Mouse (Mus musculus) hindbrain, embryonic 11.5 days (tissue): ENCODE data around the gene Gm20388. TPM values are rescaled to one million over a fixed set of nuclear protein-coding genes. Genes with fewer than 3 reads are reported as not detected.
A peak's percentile ranks its signal among the peaks of the same experiment; 100 is the strongest.

Experiments used
- ATAC-seq: fragments of 200-750 bp; cut with Nextera tagmentation; 2 replicates; pipeline ENCODE4 v1.8.0; 2017; ENCODE audit warnings: mild to moderate bottlenecking, moderate TSS enrichment, moderate library complexity; ENCODE audit not compliant: low FRiP score
- DNase-seq: peaks from one replicate; pipeline ENCODE4 v3.0.0-alpha.2; 2015; ENCODE audit warnings: low spot score
- H3K27ac ChIP-seq: fragments of 300-500 bp; sonication (generic); 2 replicates; pipeline ENCODE4 v1.5.1; 2014; ENCODE audit warnings: mild to moderate bottlenecking, low read depth, low read length
- H3K27me3 ChIP-seq: fragments of 300-500 bp; sonication (generic); 2 replicates; pipeline ENCODE4 v1.6.1; 2014; ENCODE audit warnings: mild to moderate bottlenecking, low read length, moderate library complexity, mixed read lengths; ENCODE audit not compliant: control insufficient read depth, insufficient read depth
- H3K36me3 ChIP-seq: fragments of 300-500 bp; sonication (generic); 2 replicates; pipeline ENCODE4 v1.6.1; 2014; ENCODE audit warnings: mild to moderate bottlenecking, low read length, moderate library complexity, mixed read lengths; ENCODE audit not compliant: control insufficient read depth, insufficient read depth
- H3K4me1 ChIP-seq: fragments of 300-500 bp; sonication (generic); replicated peaks from 2 replicates; pipeline ENCODE4 v1.6.1; 2014; ENCODE audit warnings: low read length, mixed read lengths; ENCODE audit not compliant: control insufficient read depth, insufficient read depth
- H3K4me2 ChIP-seq: fragments of 300-500 bp; sonication (generic); replicated peaks from 2 replicates; pipeline ENCODE4 v1.6.1; 2014; ENCODE audit warnings: mild to moderate bottlenecking, low read depth, low read length
- H3K4me3 ChIP-seq: fragments of 300-500 bp; sonication (generic); 2 replicates; pipeline ENCODE4 v1.5.1; 2014; ENCODE audit warnings: low read depth, low read length
- H3K9ac ChIP-seq: fragments of 300-500 bp; sonication (generic); 2 replicates; pipeline ENCODE4 v1.6.1; 2014; ENCODE audit warnings: low read depth, low read length
- H3K9me3 ChIP-seq: fragments of 300-500 bp; sonication (generic); 2 replicates; pipeline ENCODE4 v1.6.1; 2016; ENCODE audit warnings: low read length; ENCODE audit not compliant: control insufficient read depth
- WGBS: fragments of 180-500 bp; shearing (Covaris S2); extraction: QIAGEN DNeasy Blood & Tissue Kit; methylation state at CpG from one replicate; pipeline ENCODE4 v1.1.7; 2014; 5-methylcytosine and 5-hydroxymethylcytosine counted together
- polyA plus RNA-seq: library from polyadenylated mRNA; unstranded; fragments of >200 nt; fragmentation: Nextera tagmentation; extraction: Ambion mirVana; gene quantifications from 2 replicates; pipeline ENCODE4 v1.2.1, GENCODE M21; 2014

The Gm20388 gene
- polyA plus RNA-seq, 1 experiment from 2014 or later, result 11.8 TPM

- H3K27me3 ChIP-seq, result no peaks in the 10 kb centered on the region
- H3K9ac ChIP-seq, result peak overlapping the region; percentile 88
- H3K36me3 ChIP-seq, result no peaks in the 10 kb centered on the region
- no peak for ATAC-seq
- H3K4me1 ChIP-seq, result peaks cover 30% of the 10 kb centered on the region
- no peaks in the 10 kb centered on the region for H3K9me3 ChIP-seq
- H3K4me2 ChIP-seq, result peak overlapping the region; percentile 89
- peak; percentile 22 for DNase-seq
- no peak overlapping the region for H3K27ac ChIP-seq
- H3K4me3 ChIP-seq, result peak overlapping the region; percentile 83
- WGBS, result 14% methylated on average over 45 of the region's 47 CpGs
These were observed 1740.8 kb downstream of the Gm20388 start for GRCm38 (mm10) chr8:121651308-121651873.

DNA sequence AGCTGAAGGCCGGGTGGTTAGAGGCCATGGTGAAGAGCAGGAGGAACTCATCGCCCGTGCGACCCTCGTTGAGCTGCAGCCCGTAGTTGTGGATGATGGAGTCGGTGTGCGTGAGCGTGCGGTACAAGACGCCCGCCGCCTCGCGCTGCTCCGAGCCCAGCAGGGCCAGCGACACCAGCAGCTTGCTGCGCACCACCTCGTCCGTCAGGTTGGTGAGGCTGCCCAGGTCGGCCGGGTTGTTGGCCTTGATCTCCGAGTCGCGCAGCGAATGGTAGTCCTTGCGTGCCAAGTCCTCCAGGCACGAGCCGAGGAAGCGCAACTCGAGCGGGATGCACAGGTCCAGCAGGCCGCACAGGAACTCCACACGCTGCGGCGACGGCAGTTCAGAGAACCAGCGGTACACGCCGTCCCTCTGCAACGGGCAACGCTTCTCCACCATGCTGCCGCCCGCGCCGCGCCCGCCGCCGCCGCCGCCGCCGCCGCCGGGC lies 1741.3 kb downstream of the Gm20388 start:
- Histone ChIP-seq H3K9me3 (no peaks in the 10 kb centered on the region), H3K27ac (no peak overlapping the region), H3K36me3 (no peaks in the 10 kb centered on the region), H3K4me1 (peaks cover 30% of the 10 kb centered on the region), H3K27me3 (no peaks in the 10 kb centered on the region), H3K4me3 (peak overlapping the region; percentile 83), H3K9ac (peak overlapping the region; percentile 88), H3K4me2 (peak overlapping the region; percentile 89)
- DNase-seq (peak; percentile 71), ATAC-seq (no peak)
- WGBS, result under 1% methylated on average over 42 of the region's 56 CpGs

GRCm38 (mm10) chr8:121652774-121653323 lies 1742.2 kb downstream of the Gm20388 start, which contains the start of gene Zcchc14:
TSS of gene Zcchc14 (minus strand) at chr8:121652901.
- Histone ChIP-seq H3K4me3 (peak within 1 kb of the TSS; percentile 83), H3K27me3 (no peaks in the 10 kb centered on the region), H3K4me1 (peaks cover 30% of the 10 kb centered on the region), H3K4me2 (peak within 1 kb of the TSS; percentile 94), H3K27ac (peak within 1 kb of the TSS; percentile 96), H3K36me3 (no peaks in the 10 kb centered on the region), H3K9me3 (no peaks in the 10 kb centered on the region), H3K9ac (peak within 1 kb of the TSS; percentile 94)
- DNase-seq, result peak; percentile 96
- WGBS, result under 1% methylated on average over 66 of the region's 67 CpGs
- ATAC-seq, result peak; percentile 98

DNA sequence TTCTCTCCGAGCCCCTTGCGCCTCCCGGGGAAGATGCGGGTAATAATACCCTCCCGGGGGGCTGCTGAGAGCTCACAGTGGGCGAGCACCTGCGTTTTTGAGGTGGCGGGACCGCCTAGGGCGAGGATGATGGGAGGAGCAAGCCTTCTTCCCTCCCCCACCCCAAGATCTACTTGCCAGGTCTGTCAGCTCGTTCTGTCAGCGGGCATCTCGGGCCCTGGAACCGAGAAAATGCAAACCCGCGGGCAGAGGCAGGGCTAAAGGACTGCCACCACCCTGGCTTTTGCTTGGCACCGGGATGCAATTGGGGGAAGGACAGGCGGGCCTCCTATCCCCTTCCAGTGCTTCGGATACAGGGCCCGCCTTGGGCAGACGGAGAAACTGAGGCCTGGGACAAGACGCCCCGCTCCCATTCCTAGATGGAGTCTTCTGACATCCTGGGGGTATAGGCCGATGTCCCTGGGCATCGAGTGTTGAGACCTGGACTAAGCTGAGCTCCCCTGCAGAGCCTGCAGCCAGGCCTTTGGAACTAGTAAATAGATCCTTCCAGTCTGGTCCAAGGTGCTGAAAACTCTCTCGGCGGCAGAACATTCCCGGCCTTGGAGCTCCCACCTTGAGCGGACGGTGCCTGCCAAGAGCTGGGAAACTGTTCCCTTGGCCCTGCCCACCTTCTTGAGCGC lies 1742.8 kb downstream of the Gm20388 start:
- H3K36me3 ChIP-seq, result no peaks in the 10 kb centered on the region
- no peak for DNase-seq
- peak overlapping the region; percentile 79 for H3K4me3 ChIP-seq
- H3K9ac ChIP-seq, result peak overlapping the region; percentile 94
- no peaks in the 10 kb centered on the region for H3K27me3 ChIP-seq
- H3K9me3 ChIP-seq, result no peaks in the 10 kb centered on the region
- H3K4me1 ChIP-seq, result peaks cover 27% of the 10 kb centered on the region
- H3K27ac ChIP-seq, result peak overlapping the region; percentile 96
- peak overlapping the region; percentile 94 for H3K4me2 ChIP-seq
- no peak; the same call in 1 of the 2 replicates for ATAC-seq
- 3% methylated on average over 31 of the region's 31 CpGs for WGBS

- ATAC-seq (no peak), DNase-seq (no peak)
- Histone ChIP-seq H3K9me3 (no peaks in the 10 kb centered on the region), H3K27ac (no peak overlapping the region), H3K4me2 (peak overlapping the region; percentile 94), H3K27me3 (no peaks in the 10 kb centered on the region), H3K9ac (peak overlapping the region; percentile 94), H3K36me3 (no peaks in the 10 kb centered on the region), H3K4me1 (peaks cover 23% of the 10 kb centered on the region), H3K4me3 (peak overlapping the region; percentile 79)
- 73% methylated on average over 4 of the region's 4 CpGs for WGBS
These were observed 1743.5 kb downstream of the Gm20388 start for GRCm38 (mm10) chr8:121654131-121654530.

DNA sequence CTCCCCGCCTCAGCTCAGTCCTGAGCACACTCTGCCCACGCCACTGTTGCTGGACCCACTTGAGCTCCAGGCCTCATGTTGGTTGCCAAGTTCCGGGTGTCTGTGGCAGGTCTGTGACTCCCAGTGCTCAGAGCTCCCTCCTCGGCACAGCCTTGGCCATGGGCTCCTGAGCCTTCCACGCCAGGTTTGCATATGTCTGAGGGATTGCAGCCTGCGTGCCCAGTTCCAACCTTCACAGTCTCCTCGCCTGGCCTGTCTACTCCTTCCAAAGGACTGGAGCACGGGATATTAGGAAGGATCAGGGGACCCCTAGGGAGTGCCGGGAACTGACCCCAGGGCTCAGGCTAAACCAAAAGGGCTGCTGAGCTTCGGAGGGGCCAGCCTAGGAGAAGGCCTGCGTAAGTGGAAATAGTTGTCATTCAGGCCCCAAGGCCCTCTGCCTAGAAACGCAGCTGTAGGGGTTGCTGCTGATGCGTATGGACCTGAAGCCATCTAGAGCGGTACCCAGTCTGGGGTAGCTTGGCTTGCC lies 1744.4 kb downstream of the Gm20388 start:
- WGBS, result 76% methylated on average over 13 of the region's 14 CpGs
- no peak for DNase-seq
- Histone ChIP-seq H3K27ac (no peak overlapping the region), H3K9ac (no peak overlapping the region), H3K9me3 (no peaks in the 10 kb centered on the region), H3K4me2 (no peak overlapping the region), H3K36me3 (no peaks in the 10 kb centered on the region), H3K27me3 (no peaks in the 10 kb centered on the region), H3K4me1 (peaks cover 17% of the 10 kb centered on the region), H3K4me3 (no peak overlapping the region)
- ATAC-seq, result no peak

DNA sequence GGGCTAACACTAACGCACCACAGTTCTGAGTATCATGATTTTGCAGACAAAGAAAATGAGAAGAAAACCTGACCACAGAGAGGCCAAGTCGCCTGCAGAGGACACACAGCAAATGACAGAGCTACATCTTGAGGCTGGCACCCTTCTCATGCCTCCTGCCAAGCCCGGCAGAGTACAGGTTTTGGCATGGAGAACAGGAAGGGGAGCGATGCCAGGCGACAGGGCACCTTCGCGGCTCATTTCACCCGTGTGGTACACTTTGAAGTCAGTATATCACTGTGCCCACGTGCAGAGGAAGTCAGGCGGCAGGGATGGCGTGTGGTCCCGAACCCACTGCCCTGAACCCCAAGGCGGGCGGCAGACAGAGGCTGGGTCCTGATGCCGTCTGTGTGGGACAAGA lies 1750.0 kb downstream of the Gm20388 start:
- Histone ChIP-seq H3K4me1 (0 out of 2 replicates have a peak, but pooled peaks cover 3% of the 10 kb centered on the region), H3K4me3 (no peak overlapping the region), H3K4me2 (no peak overlapping the region), H3K9ac (no peak overlapping the region), H3K27ac (no peak overlapping the region), H3K27me3 (no peaks in the 10 kb centered on the region), H3K9me3 (no peaks in the 10 kb centered on the region), H3K36me3 (no peaks in the 10 kb centered on the region)
- DNase-seq, result no peak
- WGBS, result 87% methylated on average over 15 of the region's 15 CpGs
- no peak for ATAC-seq

GRCm38 (mm10) chr8:121661631-121662357 lies 1751.2 kb downstream of the Gm20388 start:
- Histone ChIP-seq H3K27ac (no peak overlapping the region), H3K9ac (no peak overlapping the region), H3K27me3 (no peaks in the 10 kb centered on the region), H3K4me1 (0 out of 2 replicates have a peak, but pooled peaks cover 3% of the 10 kb centered on the region), H3K4me3 (no peak overlapping the region), H3K36me3 (no peaks in the 10 kb centered on the region), H3K4me2 (no peak overlapping the region), H3K9me3 (no peaks in the 10 kb centered on the region)
- 85% methylated on average over 18 of the region's 18 CpGs for WGBS
- DNase-seq (no peak), ATAC-seq (no peak)
